Mouse (Mus musculus) regulatory T cell (primary cell): ENCODE results near the gene Rad50.

ENCODE experiments used
- in situ Hi-C: fragments of 300-600 bp; cut with MboI, MseI; formaldehyde crosslinking; loops from one replicate; pipeline ENCODE4 v1.15.1; 2025; ENCODE audit warnings: high pct_unique_total_duplicates

The Rad50 gene

DNA sequence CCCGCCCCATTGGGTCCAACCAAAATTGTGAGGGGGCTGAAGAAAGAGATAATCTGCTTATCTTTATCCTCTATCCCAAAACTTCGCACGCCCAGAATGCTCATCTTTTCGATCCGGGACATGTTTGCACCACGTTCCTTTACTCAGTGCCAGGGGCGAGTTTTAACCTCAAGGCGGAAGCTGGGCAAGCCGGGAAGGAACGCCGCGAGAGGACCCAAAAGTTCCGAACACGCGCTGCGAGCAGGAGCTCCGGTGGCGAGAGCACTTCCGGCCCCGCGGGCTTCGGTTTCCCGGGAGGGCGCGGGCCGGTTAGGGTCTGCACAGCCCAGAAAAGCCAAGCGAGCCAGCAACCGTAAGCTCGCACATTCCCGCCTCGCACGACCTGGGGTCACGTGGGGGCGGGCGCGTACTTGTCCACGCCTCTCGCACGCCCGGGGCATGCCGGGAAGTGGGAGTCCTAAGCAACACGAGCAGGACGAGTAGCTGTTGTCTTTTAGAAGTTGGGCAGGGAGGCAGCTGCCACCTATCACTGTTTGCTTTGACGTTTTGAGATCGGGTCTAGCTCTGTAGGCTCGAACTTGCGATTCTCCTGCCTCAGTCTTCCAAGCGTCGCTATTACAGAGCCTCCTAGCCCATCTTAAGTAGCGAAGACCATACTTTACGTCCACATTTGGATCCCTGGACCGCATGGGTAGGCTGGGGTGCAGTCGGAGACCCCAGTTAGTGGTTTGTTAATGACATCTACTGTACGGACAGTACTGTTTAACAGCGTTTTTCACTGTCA lies at the start of gene Rad50:
TSS of gene Rad50 (minus strand) at position 386 of the 784 bp plus-strand sequence.
- in situ Hi-C loops, result no loop called here

DNA sequence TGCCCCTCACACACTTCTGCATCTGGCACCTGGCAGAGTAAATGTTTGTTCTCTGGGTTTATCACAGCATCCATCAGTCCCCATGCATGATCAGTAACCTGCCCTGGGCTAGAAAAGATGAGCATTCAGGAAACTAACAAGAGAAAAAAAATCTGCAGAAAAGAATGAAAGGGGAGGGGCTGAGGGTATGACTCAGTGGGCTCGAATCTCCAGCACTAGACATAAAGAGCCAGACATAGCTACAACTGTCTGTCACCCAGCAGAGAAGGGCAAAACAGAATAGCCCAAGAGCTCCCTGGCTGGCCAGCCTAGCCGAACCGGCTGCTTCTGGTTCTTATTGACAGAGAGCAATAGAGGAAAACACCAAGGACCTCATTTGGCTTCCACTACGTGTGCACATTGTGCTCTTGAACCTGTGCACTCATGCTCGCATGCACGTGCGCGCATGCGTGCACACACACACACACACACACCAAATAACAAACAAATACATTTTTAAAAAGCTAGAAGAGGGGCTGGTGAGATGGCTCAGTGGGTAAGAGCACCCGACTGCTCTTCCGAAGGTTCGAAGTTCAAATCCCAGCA lies 48.0 kb upstream of the Rad50 start:
- in situ Hi-C loops, result no loop called here

DNA sequence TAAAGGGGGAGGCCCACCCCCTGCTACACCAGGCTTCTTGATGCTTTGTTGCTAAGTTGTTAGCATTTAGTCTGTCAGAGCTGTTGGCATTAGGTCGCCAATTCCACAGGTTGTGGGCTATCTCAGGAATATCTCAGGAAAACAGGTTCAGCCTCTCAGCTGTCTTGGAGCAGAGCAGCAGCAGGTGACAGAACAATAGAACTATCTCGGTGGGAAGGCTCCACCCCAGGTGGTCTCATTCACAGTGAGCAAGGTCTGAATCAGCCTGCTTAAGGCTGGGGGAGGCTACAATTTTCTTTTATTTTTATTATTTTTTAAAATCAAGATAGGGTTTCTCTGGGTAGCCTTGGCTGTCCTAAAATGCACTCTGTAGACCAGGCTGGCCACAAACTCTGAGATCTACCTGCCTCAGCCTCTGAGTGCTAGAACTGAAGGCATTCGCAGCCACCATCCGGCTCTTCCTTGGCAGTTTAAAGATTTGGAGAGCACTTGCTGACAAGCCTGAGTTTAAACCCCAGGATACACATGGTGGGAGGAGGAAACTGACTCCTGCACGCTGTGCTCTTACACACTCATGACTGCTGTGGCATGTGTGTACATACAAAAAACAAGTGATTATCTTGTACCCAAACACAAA lies 42.7 kb upstream of the Rad50 start:
- in situ Hi-C loops, result loop anchor here (5.0 kb wide), 1 partner anchor 102 kb away; no protein-coding TSS in a partner anchor

DNA sequence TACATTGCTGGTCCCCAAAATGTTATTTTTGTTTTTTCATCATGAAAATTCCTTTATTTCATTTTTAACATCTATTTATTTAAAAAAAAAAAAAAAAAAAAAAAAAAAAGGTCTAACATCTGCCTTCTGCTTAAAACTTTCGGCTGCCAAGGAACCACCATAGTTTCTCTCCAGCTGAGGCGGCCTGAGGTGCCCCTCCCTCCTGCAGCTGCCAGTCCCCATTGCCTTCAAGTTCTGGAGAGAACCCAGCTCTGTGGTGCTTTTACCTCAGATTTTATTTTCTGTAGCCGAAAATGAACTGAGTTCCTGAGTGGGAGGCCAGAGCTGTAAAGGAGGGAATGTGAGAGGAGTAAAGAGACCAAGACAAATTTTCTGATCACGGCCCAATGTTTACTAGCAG lies 42.2 kb upstream of the Rad50 start:
- in situ Hi-C loops, result loop anchor here (5.0 kb wide), 1 partner anchor 103 kb away; no protein-coding TSS in a partner anchor

DNA sequence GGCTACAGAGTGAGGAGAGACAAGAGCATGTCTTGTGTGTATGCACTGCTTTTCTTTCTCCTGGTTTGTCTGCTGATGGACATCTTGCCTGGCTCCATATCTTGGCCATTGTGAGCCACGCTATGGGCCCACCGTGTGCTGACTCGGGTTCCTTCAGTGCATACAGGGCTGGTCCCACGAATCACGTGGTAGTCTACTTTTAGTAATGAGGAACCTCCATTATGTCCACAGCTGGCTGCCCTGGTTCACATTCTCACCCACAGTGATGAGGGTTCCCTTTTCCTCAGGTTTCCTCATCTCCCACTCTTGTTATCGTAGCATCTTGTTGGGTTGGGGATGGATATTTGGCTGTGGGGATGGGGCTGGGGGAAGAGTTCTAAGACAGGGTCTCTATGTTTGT lies 41.5 kb upstream of the Rad50 start:
- in situ Hi-C loops, result loop anchor here (5.0 kb wide), 1 partner anchor 104 kb away; no protein-coding TSS in a partner anchor

DNA sequence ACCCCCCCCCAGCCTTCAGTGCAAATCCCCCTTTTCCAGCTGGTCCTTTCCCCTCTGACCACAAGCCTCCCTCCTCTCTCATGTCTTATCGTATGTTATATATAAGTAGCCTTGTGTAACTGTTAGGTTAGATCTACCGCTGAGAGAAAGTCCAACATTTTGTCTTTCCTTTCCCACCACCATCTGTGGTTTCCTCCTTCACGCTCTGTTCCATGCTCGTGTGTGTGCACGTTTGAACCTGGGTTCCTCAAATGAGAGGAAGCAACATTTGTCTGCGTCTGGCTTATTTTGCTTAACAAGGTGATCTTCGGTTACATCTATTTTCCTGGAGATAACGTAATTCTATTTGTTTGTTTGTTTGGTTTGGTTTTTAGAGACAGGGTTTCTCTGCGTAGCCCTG lies 40.9 kb upstream of the Rad50 start:
- in situ Hi-C loops, result loop anchor here (5.0 kb wide), 1 partner anchor 104 kb away; no protein-coding TSS in a partner anchor

DNA sequence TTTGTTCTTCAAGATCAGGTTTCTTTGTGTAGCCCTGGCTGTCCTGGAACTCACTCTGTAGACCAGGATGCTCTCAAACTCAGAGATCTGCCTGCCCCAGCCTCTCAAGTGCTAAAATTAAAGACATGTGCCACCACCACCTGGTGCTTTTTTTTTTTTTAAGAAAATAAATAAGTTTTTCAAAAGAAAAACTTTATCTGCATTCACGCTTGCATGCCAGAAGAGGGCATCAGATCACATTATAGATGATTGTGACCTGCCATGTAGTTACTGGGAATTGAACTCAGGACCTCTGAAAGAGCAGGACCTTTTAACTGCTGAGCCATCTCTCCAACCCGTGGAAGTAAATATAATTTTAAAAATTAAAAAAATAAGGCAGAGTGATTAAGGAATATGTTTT lies 38.1 kb upstream of the Rad50 start:
- in situ Hi-C loops, result loop anchor here (5.0 kb wide), 1 partner anchor 107 kb away; no protein-coding TSS in a partner anchor

DNA sequence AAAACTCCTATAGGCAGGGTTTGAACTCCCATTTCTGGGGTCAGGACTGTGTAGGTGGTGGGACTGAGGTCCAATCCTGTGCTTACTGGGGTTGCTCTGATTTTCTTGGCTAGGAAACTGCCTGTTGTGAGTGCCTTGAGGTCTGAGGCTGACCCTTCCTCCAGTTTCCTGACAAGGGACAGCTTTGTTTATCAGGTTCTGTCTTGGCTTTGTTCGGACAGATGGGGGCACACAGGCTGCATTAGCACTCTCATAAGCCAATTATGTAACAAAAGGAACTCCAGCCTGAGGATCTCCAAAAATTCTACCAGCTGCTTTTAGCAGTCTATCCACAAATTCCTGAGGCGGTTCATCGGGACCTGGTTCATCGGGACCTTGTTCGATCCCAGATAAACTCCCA lies 35.2 kb upstream of the Rad50 start:
- in situ Hi-C loops, result no loop called here

DNA sequence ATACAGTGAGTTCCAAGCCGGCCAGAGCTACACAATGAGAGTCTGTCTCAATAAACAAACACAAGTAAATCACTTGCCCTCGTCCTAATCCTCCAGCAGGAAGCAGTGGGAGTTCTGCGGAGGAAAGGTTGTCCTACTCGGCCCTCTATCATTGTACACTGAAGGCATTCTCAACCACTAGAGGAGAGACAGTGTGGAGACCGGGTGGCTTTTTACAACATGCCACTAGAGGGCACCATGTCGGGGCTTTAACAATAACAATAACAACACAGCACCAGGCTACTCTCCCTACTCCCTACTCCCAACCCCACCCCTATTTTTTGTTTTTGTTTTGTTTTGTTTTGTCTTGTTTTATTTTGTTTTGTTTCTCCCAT lies 30.4 kb upstream of the Rad50 start:
- in situ Hi-C loops, result loop anchor here (10.0 kb wide), 1 partner anchor 1027 kb away; no protein-coding TSS in a partner anchor

DNA sequence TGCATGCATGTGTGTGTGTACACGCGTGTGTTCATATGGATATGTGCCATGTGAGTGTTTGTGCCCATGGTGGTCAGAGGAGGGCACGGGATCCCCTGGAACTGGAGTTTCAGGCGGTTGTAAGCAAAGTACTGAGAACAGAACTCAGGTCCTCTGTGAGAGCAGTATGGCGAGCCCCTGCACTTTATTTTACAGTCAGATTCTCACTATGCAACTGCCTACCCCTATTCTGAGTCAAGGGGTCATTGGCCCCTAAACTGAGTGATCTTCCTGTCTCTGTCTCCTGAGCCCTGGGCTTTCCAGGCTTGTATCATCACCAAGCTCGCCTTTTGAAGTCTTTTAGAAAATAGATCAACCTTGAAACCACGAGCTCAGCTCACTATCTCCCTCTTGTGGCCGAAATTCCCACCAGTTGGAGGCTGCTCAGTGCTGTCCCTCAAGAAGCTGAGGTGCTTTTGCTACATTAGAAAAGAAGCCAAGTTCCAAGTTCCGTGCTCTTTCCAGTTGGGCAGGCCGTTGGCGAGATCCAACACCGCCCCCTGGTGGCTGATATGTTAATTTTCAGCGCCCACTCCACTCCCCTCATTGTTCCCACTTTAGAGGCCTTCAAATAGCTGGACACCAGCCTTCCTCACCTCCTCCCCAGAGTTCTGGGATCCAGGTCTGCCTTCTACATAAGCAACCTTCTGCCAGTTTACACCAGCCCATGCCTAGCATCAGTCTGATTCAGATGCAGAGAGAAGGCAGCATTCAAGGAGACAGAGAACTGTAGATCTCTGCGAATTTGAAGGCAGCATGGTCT lies 29.9 kb upstream of the Rad50 start:
- in situ Hi-C loops, result loop anchor here (10.0 kb wide), 1 partner anchor 1028 kb away; no protein-coding TSS in a partner anchor

DNA sequence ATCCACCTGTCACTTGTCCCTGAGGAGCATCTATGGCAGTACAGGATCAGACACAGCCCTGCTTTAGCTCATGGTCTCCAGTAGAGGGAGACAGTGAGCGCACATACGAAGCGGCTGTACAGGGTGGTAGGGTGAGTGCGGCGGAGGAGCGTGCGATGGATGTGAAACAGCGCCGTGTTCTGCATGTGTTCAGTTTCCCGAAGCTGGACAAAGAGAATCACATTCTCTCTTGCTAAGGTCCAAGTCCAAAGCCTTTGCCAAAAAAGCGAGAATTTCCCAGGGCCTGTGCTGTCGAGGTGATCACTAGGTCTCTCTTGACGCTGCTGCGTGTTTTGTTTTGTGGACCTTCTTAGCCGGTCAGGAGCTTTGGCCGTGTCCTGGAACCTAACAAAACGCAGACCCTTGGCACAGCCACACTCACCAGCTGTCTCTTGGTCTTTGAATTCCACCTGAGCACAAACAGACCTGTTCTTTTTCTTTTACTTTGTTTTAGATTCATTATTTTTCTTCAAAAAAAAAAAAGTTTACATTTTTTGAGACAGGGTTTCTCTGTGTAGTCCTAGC lies 28.6 kb upstream of the Rad50 start:
- in situ Hi-C loops, result loop anchor here (10.0 kb wide), 1 partner anchor 1029 kb away; no protein-coding TSS in a partner anchor

DNA sequence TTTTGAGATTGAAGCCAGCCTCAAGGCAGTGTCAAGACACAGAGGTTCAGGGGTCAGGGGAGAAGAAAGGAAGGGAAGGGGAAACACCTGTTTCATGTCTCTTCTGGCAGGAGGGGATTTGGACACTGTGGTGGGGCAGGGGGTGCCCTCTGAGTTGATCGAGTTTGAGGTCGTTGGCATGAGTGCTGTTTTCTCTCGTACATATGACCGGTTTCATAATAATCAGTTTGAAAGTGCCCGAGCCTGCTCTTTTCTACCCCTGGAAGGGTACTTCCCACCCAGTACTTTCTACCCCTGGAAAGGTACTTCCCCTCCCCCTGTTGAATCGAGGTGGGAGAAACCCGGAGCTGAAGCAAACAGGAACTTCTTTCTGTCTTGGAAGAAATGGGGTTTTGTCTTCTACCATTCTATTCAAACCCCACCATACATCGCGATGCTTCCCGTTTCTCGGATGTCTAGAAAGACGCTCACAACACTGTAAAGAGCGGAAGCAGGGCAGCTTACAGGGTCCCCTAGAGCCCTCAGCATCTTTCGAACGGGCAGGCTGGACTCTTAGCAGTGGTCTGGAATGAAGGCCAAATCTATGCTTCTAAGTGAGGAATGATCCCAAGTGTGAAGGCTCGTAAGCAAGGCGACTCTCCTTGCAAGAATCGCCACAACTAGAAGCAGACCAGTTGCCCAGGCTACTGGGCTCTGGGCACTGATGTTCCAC lies 28.0 kb upstream of the Rad50 start:
- in situ Hi-C loops, result loop anchor here (10.0 kb wide), 1 partner anchor 1030 kb away; no protein-coding TSS in a partner anchor

DNA sequence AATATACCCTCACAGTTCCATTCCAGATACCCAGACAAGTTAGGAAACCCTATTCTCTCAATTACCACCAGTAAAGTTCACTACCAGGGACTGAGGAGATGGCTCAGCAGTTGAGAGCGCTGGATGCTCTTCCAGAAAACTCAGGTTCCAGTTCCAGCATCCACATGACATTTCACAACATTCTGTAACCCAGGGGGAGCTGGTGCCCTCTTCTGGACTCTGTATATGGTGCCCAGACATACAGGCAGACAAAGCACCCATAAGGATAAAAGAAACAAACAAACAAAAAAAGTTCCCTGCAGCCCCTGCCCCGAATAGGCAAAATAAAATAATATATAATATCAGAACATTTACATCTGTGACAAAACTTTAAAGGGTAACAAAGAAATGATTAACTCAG lies 27.3 kb upstream of the Rad50 start:
- in situ Hi-C loops, result loop anchor here (10.0 kb wide), 1 partner anchor 1030 kb away; no protein-coding TSS in a partner anchor

DNA sequence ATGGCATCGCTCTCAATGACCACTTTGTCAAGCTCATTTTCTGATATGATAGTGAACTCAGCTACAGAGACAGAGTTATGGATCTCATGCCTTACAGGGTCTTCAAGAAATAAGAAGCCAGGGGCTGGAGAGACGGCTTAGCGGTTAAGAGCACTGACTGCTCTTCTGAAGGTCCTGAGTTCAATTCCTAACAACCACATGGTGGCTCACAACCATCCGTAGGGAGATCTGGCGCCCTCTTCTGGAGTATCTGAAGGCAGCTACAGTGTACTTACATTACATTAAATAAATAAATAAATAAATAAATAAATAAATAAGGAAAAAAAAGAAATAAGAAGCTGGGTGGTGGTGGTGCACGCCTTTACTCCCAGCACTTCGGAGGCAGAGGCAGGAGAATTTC lies 26.7 kb upstream of the Rad50 start:
- in situ Hi-C loops, result loop anchor here (10.0 kb wide), 1 partner anchor 1031 kb away; no protein-coding TSS in a partner anchor

DNA sequence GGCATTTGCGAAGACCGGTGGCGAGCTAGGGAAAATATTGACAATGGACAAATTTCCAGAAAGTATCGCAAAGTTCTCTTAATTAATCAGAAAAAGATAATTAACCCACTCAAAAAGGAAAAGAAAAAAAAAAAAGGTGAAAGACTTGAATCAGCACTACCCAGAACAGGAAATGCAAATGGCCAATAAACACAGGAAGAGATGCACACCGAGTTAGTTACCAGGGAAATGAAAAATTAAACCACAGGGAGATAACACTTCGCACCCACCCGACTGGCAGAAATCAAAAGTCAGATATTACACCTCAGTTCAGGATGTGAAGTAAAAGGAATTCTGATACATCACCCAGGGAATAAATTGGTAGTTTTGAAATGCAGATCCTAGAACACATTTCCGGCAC lies 25.1 kb upstream of the Rad50 start:
- in situ Hi-C loops, result loop anchor here (10.0 kb wide), 1 partner anchor 1033 kb away; no protein-coding TSS in a partner anchor

DNA sequence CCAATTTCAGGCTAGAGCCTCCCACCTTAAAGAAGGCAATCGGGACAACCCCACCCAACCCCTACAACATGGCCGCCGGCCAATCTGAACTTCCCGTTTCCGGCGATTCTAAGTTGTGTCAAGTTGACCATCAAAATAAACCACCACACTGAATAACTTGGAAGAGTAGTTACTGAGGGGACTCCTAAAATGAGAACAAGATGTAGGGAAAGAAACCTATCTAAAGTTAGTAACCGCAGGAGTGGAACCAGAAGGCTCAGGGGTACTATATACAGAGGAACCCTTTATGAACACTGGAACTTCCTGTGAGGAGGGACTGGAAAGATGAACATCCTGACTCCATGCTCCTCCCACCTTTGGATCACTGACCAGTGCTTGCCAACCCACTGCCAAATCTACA lies 24.3 kb upstream of the Rad50 start:
- in situ Hi-C loops, result loop anchor here (10.0 kb wide), 1 partner anchor 1033 kb away; no protein-coding TSS in a partner anchor

DNA sequence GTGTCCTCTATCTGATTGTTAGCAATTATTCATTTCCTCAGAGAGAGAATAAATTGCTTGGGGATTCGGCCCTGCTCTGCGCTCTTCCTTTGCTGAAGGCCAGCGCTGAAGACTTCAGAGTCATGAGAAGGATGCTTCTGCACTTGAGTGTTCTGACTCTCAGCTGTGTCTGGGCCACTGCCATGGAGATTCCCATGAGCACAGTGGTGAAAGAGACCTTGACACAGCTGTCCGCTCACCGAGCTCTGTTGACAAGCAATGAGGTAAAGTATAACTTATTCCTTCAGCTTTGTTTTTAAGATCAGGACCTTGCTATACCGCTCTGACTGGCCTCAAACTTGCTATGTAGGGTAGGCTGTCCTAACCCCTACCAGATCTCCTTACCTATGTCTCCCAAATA lies 13.6 kb upstream of the Rad50 start, which contains the start of gene Il5:
TSS of gene Il5 (plus strand) at position 80 of the 400 bp plus-strand sequence.
- in situ Hi-C loops, result no loop called here

DNA sequence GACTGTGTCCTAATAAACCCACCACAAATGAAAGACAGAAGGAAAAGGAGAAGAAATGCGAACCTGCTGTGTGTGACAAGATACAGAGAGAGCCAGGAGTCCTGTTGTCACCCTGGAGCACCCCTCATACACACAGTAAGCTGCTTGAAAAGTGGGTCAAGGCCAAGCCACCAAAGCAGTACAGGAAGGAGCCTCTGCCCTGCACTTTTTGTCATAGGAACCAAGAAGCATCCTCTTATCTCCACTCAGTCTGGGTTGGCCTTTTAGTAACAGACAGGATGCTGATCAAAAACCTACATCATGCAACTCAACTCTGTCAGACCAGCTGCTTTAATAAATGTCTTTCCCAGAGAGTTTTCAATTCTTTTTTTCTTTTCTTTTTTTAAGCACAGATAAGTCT lies 12.6 kb upstream of the Rad50 start:
- in situ Hi-C loops, result no loop called here

DNA sequence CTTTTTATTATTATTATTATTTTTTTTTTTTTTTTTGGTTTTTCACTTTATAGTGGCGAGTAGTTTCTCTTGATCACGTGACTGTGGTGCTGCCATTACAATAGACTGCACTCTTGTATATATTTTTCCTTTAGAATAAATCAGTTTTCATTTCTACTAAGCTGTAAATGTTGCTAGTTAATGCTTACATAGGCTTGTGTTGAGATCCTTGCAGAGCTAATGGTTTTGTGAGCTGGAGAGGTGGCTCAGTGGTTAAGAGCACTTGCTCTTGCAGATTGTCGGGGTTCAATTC lies 545 bp upstream of the Rad50 start:
- in situ Hi-C loops, result no loop called here

DNA sequence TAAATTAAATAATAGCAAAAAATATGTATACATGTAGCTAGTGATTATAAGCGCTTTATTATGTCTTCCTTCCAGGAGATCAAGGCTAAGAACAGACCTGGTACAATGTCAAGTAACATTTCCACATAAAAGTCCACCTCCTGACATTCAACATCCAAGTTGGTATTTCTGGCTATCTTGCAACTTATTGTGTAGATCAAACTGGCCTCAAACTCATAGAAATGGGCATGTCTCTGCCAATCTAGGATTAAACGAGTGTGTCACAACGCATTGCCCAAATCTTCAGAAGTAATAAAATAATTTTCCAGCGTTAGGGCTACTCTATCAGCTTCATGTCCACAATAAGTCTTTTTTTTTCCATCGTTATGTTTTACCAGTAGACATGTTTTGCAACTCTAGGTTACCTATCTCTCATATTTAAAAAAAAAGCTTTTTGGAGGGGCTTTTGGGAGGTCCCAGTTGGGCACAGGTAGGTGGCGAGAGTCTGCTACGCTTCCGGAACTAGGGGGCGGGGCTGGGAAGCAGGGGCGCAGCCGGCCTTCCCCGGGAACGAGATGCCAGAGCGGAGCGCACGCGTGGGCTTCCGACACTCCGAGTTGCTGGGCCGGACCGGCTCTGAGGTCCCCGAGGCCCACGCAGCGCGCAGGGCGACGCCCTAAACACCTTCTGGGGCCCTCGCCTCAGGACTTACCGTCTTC lies 734 bp downstream of the Rad50 start:
- in situ Hi-C loops, result no loop called here
